Mouse (Mus musculus): ENCODE data around the gene Neurog2. TPM values are rescaled to one million over a fixed set of nuclear protein-coding genes. Genes with fewer than 3 reads are reported as not detected.

Neurog2 gene
- total RNA-seq, 1 experiment = 0.18 TPM

- no peaks in the 10 kb centered on the region for H3K36me3 ChIP-seq (ENCODE audit: control insufficient read depth, insufficient read depth, low read length, poor library complexity, severe bottlenecking)
- H3K27ac ChIP-seq (ENCODE audit: insufficient read depth, low read depth, low read length, poor library complexity, severe bottlenecking) = no peak overlapping the region
- peaks cover 2 to 3% of the 10 kb centered on the region in 2 experiments; a peak in 3 of 4 replicates for H3K4me1 ChIP-seq (ENCODE audit: control insufficient read depth in 2 of 2, insufficient read depth in 2 of 2, low read length in 2 of 2, poor library complexity in 1 of 2)
- no peak overlapping the region for H3K4me3 ChIP-seq (ENCODE audit: insufficient read depth in 1 of 2, low read depth in 1 of 2, low read length in 2 of 2, poor library complexity in 1 of 2, severe bottlenecking in 1 of 2)
- H3K9me3 ChIP-seq (ENCODE audit: control insufficient read depth, insufficient read depth, low read depth, low read length) = no peaks in the 10 kb centered on the region
- no peak for DNase-seq (ENCODE audit: low read depth, low spot score)
- in situ Hi-C loops (cut with MboI; ENCODE audit: low sequenced_read_pairs in 2 of 2, unreplicated experiment in 2 of 2) = loop anchor here in 1 of 2 experiments (5.0 to 25.0 kb wide), 2 partner anchors 134 to 1574 kb away; no protein-coding TSS in a partner anchor
- TF ChIP-seq ZNF384 (IDR thresholded peaks at IDR 0.05; ENCODE audit: low read depth, low read length) = no peak
- TF ChIP-seq CHD2 (IDR thresholded peaks at IDR 0.05; ENCODE audit: low read depth, low read length) = no peak
- no peak for TF ChIP-seq MAFK (IDR thresholded peaks at IDR 0.05; ENCODE audit: insufficient read depth, low read depth, low read length)
- TF ChIP-seq HCFC1 (IDR thresholded peaks at IDR 0.05; ENCODE audit: borderline replicate concordance, insufficient read depth, low read length) = no peak
- no peak for TF ChIP-seq ZC3H11A (IDR thresholded peaks at IDR 0.05; ENCODE audit: borderline replicate concordance, low read depth, low read length)
- H3K9ac ChIP-seq (ENCODE audit: insufficient read depth, low read depth, low read length, poor library complexity, severe bottlenecking) = no peak overlapping the region
Measured at GRCm38 (mm10) chr3:127628311-127629184, 4.4 kb upstream of the Neurog2 start.

DNA sequence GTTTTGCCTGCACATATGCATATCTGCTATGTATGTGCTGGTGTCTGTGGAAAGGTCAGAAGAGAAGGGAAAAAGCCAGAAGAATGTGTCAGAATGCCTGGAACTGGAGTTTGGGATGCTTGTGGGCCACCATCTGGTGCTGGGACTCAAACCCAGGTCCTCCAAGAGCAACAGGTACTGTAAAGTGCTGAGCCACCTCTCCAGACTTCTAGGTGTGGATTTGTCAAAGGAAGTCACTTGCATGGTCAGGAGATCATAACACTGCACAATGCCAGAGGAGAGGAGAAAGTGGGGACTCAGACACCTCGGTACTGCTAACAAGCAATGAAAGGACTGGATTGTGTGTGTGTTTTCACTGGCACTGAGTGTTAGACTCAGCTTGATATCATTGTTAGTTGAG, 2.7 kb upstream of the Neurog2 start:
- no peak for TF ChIP-seq HCFC1 (IDR thresholded peaks at IDR 0.05; ENCODE audit: borderline replicate concordance, insufficient read depth, low read length)
- no peak for TF ChIP-seq CHD2 (IDR thresholded peaks at IDR 0.05; ENCODE audit: low read depth, low read length)
- no peak for TF ChIP-seq ZC3H11A (IDR thresholded peaks at IDR 0.05; ENCODE audit: borderline replicate concordance, low read depth, low read length)
- TF ChIP-seq MAFK (IDR thresholded peaks at IDR 0.05; ENCODE audit: insufficient read depth, low read depth, low read length) = no peak
- TF ChIP-seq ZNF384 (IDR thresholded peaks at IDR 0.05; ENCODE audit: low read depth, low read length) = no peak
- in situ Hi-C loops (cut with MboI; ENCODE audit: low sequenced_read_pairs in 2 of 2, unreplicated experiment in 2 of 2) = loop anchor here (5.0 to 25.0 kb wide), 3 partner anchors 132 to 1592 kb away; no protein-coding TSS in a partner anchor
- no peak overlapping the region for H3K27ac ChIP-seq (ENCODE audit: insufficient read depth, low read depth, low read length, poor library complexity, severe bottlenecking)
- H3K4me3 ChIP-seq (ENCODE audit: insufficient read depth in 1 of 2, low read depth in 1 of 2, low read length in 2 of 2, poor library complexity in 1 of 2, severe bottlenecking in 1 of 2) = no peak overlapping the region
- no peak overlapping the region for H3K9ac ChIP-seq (ENCODE audit: insufficient read depth, low read depth, low read length, poor library complexity, severe bottlenecking)
- H3K9me3 ChIP-seq (ENCODE audit: control insufficient read depth, insufficient read depth, low read depth, low read length) = no peaks in the 10 kb centered on the region
- DNase-seq (ENCODE audit: low read depth, low spot score) = no peak
- H3K36me3 ChIP-seq (ENCODE audit: control insufficient read depth, insufficient read depth, low read length, poor library complexity, severe bottlenecking) = no peaks in the 10 kb centered on the region
- peaks cover 0 to 2% of the 10 kb centered on the region in 2 experiments; a peak in 2 of 4 replicates for H3K4me1 ChIP-seq (ENCODE audit: control insufficient read depth in 2 of 2, insufficient read depth in 2 of 2, low read length in 2 of 2, poor library complexity in 1 of 2)

GRCm38 (mm10) chr3:127630735-127631372, 2.1 kb upstream of the Neurog2 start:
- no peak overlapping the region for H3K9ac ChIP-seq (ENCODE audit: insufficient read depth, low read depth, low read length, poor library complexity, severe bottlenecking)
- no peak for TF ChIP-seq CHD2 (IDR thresholded peaks at IDR 0.05; ENCODE audit: low read depth, low read length)
- TF ChIP-seq ZC3H11A (IDR thresholded peaks at IDR 0.05; ENCODE audit: borderline replicate concordance, low read depth, low read length) = no peak
- no peak for TF ChIP-seq ZNF384 (IDR thresholded peaks at IDR 0.05; ENCODE audit: low read depth, low read length)
- no peak for TF ChIP-seq HCFC1 (IDR thresholded peaks at IDR 0.05; ENCODE audit: borderline replicate concordance, insufficient read depth, low read length)
- TF ChIP-seq MAFK (IDR thresholded peaks at IDR 0.05; ENCODE audit: insufficient read depth, low read depth, low read length) = no peak
- in situ Hi-C loops (cut with MboI; ENCODE audit: low sequenced_read_pairs in 2 of 2, unreplicated experiment in 2 of 2) = loop anchor here (5.0 to 25.0 kb wide), 3 partner anchors 131 to 1591 kb away; no protein-coding TSS in a partner anchor
- DNase-seq (ENCODE audit: low read depth, low spot score) = no peak
- H3K36me3 ChIP-seq (ENCODE audit: control insufficient read depth, insufficient read depth, low read length, poor library complexity, severe bottlenecking) = no peaks in the 10 kb centered on the region
- peaks cover 0 to 2% of the 10 kb centered on the region in 2 experiments; a peak in 2 of 4 replicates for H3K4me1 ChIP-seq (ENCODE audit: control insufficient read depth in 2 of 2, insufficient read depth in 2 of 2, low read length in 2 of 2, poor library complexity in 1 of 2)
- H3K27ac ChIP-seq (ENCODE audit: insufficient read depth, low read depth, low read length, poor library complexity, severe bottlenecking) = no peak overlapping the region
- no peaks in the 10 kb centered on the region for H3K9me3 ChIP-seq (ENCODE audit: control insufficient read depth, insufficient read depth, low read depth, low read length)
- H3K4me3 ChIP-seq (ENCODE audit: insufficient read depth in 1 of 2, low read depth in 1 of 2, low read length in 2 of 2, poor library complexity in 1 of 2, severe bottlenecking in 1 of 2) = no peak overlapping the region

DNA sequence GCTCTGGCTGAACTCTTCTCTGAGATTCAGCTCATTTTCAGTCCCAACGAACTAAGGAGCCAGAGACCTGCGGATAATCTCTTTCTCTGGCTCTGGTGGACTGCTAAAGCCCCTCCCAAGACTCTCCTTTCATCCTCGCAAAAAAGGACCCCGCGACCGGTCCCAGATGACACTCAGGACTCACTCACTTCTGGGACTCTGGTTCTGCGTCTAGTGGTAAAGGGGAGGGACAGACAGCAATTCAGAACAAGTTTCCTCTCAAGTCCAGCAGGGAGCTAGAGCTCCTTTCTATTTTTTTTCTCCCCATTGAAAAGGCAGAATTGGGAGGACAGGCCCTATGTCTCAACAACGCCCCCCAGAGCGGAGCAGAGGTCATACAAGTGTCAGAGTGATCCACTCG, 1.4 kb upstream of the Neurog2 start:
- Histone ChIP-seq H3K36me3 (ENCODE audit: control insufficient read depth, insufficient read depth, low read length, poor library complexity, severe bottlenecking) (no peaks in the 10 kb centered on the region), H3K9me3 (ENCODE audit: control insufficient read depth, insufficient read depth, low read depth, low read length) (no peaks in the 10 kb centered on the region), H3K27ac (ENCODE audit: insufficient read depth, low read depth, low read length, poor library complexity, severe bottlenecking) (no peak overlapping the region), H3K9ac (ENCODE audit: insufficient read depth, low read depth, low read length, poor library complexity, severe bottlenecking) (no peak overlapping the region), H3K4me3 (ENCODE audit: insufficient read depth in 1 of 2, low read depth in 1 of 2, low read length in 2 of 2, poor library complexity in 1 of 2, severe bottlenecking in 1 of 2) (no peak overlapping the region), H3K4me1 (ENCODE audit: control insufficient read depth in 2 of 2, insufficient read depth in 2 of 2, low read length in 2 of 2, poor library complexity in 1 of 2) (peaks cover 0 to 2% of the 10 kb centered on the region in 2 experiments; a peak in 2 of 4 replicates)
- TF ChIP-seq HCFC1 (IDR thresholded peaks at IDR 0.05; ENCODE audit: borderline replicate concordance, insufficient read depth, low read length) = no peak
- TF ChIP-seq CHD2 (IDR thresholded peaks at IDR 0.05; ENCODE audit: low read depth, low read length) = no peak
- TF ChIP-seq MAFK (IDR thresholded peaks at IDR 0.05; ENCODE audit: insufficient read depth, low read depth, low read length) = no peak
- TF ChIP-seq ZNF384 (IDR thresholded peaks at IDR 0.05; ENCODE audit: low read depth, low read length) = no peak
- no peak for TF ChIP-seq ZC3H11A (IDR thresholded peaks at IDR 0.05; ENCODE audit: borderline replicate concordance, low read depth, low read length)
- in situ Hi-C loops (cut with MboI; ENCODE audit: low sequenced_read_pairs in 2 of 2, unreplicated experiment in 2 of 2) = loop anchor here (5.0 to 25.0 kb wide), 3 partner anchors 131 to 1591 kb away; no protein-coding TSS in a partner anchor
- no peak for DNase-seq (ENCODE audit: low read depth, low spot score)
